Mouse (Mus musculus) embryonic fibroblast, embryonic 13.5 days (primary cell): ENCODE data around the gene Ubr7.

Source experiments
- CTCF ChIP-seq: IDR thresholded peaks from 2 replicates; pipeline ENCODE4 v1.5.1; 2011; ENCODE audit warnings: mild to moderate bottlenecking, control low read depth, low read length, moderate library complexity, borderline replicate concordance; ENCODE audit not compliant: insufficient read depth
- POLR2A ChIP-seq: IDR thresholded peaks from 2 replicates; pipeline ENCODE4 v1.6.1; 2011; ENCODE audit warnings: low read depth, mild to moderate bottlenecking, control low read depth, low read length, moderate library complexity

GRCm38 (mm10) chr12:102722966-102723365 lies 34.8 kb upstream of the Ubr7 start:
- TF ChIP-seq CTCF, result no peak
- no peak for TF ChIP-seq POLR2A
